Mouse (Mus musculus) spleen, adult 2 months (tissue): ENCODE data around the gene Cand1.

Source experiments
- CTCF ChIP-seq: fragments of 200-500 bp; IDR thresholded peaks from 2 replicates; pipeline ENCODE4 v1.5.1; 2011; ENCODE audit warnings: mild to moderate bottlenecking, inconsistent platforms; ENCODE audit not compliant: insufficient read depth, insufficient read length, insufficient replicate concordance; ENCODE audit errors: extremely low read depth
- POLR2A ChIP-seq: fragments of 200-500 bp; IDR thresholded peaks from 2 replicates; pipeline ENCODE4 v1.6.1; 2011; ENCODE audit warnings: low read depth, low read length, inconsistent platforms

- TF ChIP-seq CTCF: no peak
- no peak for TF ChIP-seq POLR2A
These were observed 34.5 kb upstream of the Cand1 start for GRCm38 (mm10) chr10:119274333-119274732.
